ENCODE assay signal across 18 mouse cellular contexts in the genomic region with DNA sequence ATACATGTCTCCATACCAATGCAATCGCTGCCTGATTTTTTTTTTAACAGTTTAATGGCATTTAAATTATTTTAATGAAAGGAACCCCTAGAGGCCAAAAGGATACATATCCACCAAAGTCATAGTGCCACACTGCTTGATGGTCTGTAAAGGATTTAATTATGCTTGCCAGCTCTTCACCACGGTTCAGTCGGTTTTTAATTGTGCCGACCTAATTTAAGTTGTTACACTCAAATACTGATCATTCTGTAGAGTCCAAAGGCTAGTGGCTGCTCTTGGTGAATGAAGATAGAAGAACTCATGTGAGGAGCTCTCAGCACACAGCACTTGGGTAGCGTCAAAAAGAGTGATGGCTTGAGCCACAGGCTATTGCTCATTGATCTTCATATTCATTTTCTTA. TPM values are rescaled to one million over a fixed set of nuclear protein-coding genes. Genes with fewer than 3 reads are reported as not detected.
"Had no signal": no experiment of that assay in that cellular context is flagged by ENCODE, and none has a peak within 500 bp of the region (broad histone marks: within the 10 kb centered on the region; RNA-seq: fewer than 3 reads in every experiment).

No protein-coding gene starts in this region.

- H3K4me3 ChIP-seq: layer of hippocampus, adult 2 months; limb, embryonic 12.5 days; liver, embryonic 13.5 days; lung, embryonic 15.5 days; megakaryocyte, embryonic 14.5 days; midbrain, embryonic 12.5 days had no signal

- H3K27ac ChIP-seq: layer of hippocampus, adult 2 months; limb, embryonic 12.5 days; liver, embryonic 13.5 days; lung, embryonic 15.5 days; macrophage; midbrain, embryonic 12.5 days had no signal

- H3K4me1 ChIP-seq: lung, embryonic 15.5 days had no signal

- ATAC-seq: hindbrain, embryonic 16.5 days; inflammation-experienced regulatory T-cells, adult 6 months; intestine, postnatal 0 days; liver, postnatal 0 days; midbrain, embryonic 16.5 days had no signal

- H3K36me3 ChIP-seq: limb, embryonic 12.5 days; liver, embryonic 13.5 days; lung, embryonic 15.5 days; midbrain, embryonic 12.5 days had no signal

- H3K9me3 ChIP-seq: limb, embryonic 12.5 days; liver, embryonic 13.5 days; lung, embryonic 15.5 days had no signal

- DNase-seq: liver; liver, embryonic 13.5 days; liver, postnatal 0 days; lung, postnatal 14 days; right cerebral cortex, postnatal 4 days; spleen, adult 18-20 months; thymus, adult 18-20 months; thymus, postnatal 14 days had no signal

- H3K9ac ChIP-seq: limb, embryonic 12.5 days; liver, embryonic 13.5 days; liver, postnatal 0 days; lung, embryonic 15.5 days; midbrain, embryonic 12.5 days had no signal

- H3K4me2 ChIP-seq: limb, embryonic 12.5 days; liver, embryonic 13.5 days; lung, embryonic 15.5 days; midbrain, embryonic 12.5 days had no signal

- H3K27me3 ChIP-seq: limb, embryonic 12.5 days; liver, embryonic 13.5 days; lung, embryonic 15.5 days; megakaryocyte, embryonic 14.5 days; midbrain, embryonic 12.5 days had no signal

RNA-seq across cellular contexts. Expression of gene Asb5, which starts 5.8 kb away (rescaled TPM):
- polyA plus RNA-seq: inflammation-experienced regulatory T-cells, adult 6 months; macrophage had no signal
